Mouse (Mus musculus): ENCODE results near the gene Eml5.

GRCm38 (mm10) chr12:98737801-98738350 lies 163.4 kb downstream of the Eml5 start:
- TF ChIP-seq POLR2A (IDR thresholded peaks at IDR 0.05; ENCODE audit: insufficient read depth, low read depth, low read length), result no peak
- no peak for TF ChIP-seq CTCF (IDR thresholded peaks at IDR 0.05)

Data from heart, adult 2 months (tissue).